ENCODE assay signal across 9 mouse cellular contexts in genomic region chr17:5828583-5828836, GRCm38 (mm10). TPM values are rescaled to one million over a fixed set of nuclear protein-coding genes. Genes with fewer than 3 reads are reported as not detected.
DNase-seq lines count a peak whose midpoint lies in the region; ATAC-seq and TF ChIP-seq lines count a peak whose summit lies in the region.
"Had no signal": no experiment of that assay in that cellular context is flagged by ENCODE, and none has a peak within 500 bp of the region (broad histone marks: within the 10 kb centered on the region; RNA-seq: fewer than 3 reads in every experiment).

No protein-coding gene starts in this region.

- DNase-seq in intestine, embryonic 14.5 days (ENCODE audit: low spot score), result no peak
- DNase-seq in embryonic facial prominence, embryonic 10.5 days (ENCODE audit: low spot score), result no peak
- DNase-seq in hindbrain, postnatal 0 days (ENCODE audit: low spot score), result peak; percentile 23
- no peak for DNase-seq in right cerebral cortex, postnatal 10 days (ENCODE audit: low spot score in 2 of 2)
- no peak for DNase-seq in MN1 (ENCODE audit: low spot score)
- no peak for DNase-seq in left cerebral cortex, adult 2 months (ENCODE audit: extremely low spot score in 1 of 2, low spot score in 2 of 2)
- DNase-seq: adrenal gland, postnatal 25 days had no signal

- H3K9ac ChIP-seq in intestine, embryonic 14.5 days (ENCODE audit: low read length), result no peak overlapping the region
- no peak overlapping the region for H3K9ac ChIP-seq in intestine, postnatal 0 days (ENCODE audit: low read depth, low read length)
- no peak overlapping the region for H3K9ac ChIP-seq in hindbrain, postnatal 0 days (replicated peaks; ENCODE audit: low read length)
- no peak overlapping the region for H3K9ac ChIP-seq in midbrain, embryonic 15.5 days

- no peak for ATAC-seq in intestine, embryonic 14.5 days (replicated peaks; ENCODE audit: low FRiP score, low TSS enrichment, low read depth)
- no peak for ATAC-seq in intestine, postnatal 0 days
- no peak for ATAC-seq in hindbrain, postnatal 0 days
- no peak for ATAC-seq in midbrain, embryonic 15.5 days (replicated peaks)

- TF ChIP-seq CTCF in intestine, postnatal 0 days (IDR thresholded peaks at IDR 0.05; ENCODE audit: low read depth), result no peak
- TF ChIP-seq CTCF in hindbrain, postnatal 0 days (IDR thresholded peaks at IDR 0.05; ENCODE audit: low read depth), result no peak
- TF ChIP-seq CTCF in left cerebral cortex, adult 2 months (IDR thresholded peaks at IDR 0.05), result no peak

- 0 out of 2 replicates have a peak, but pooled peaks cover 2% of the 10 kb centered on the region for H3K4me1 ChIP-seq in intestine, embryonic 14.5 days (replicated peaks; ENCODE audit: control insufficient read depth, insufficient read depth, low read length)
- no peaks in the 10 kb centered on the region for H3K4me1 ChIP-seq in intestine, postnatal 0 days (replicated peaks; ENCODE audit: control insufficient read depth, insufficient read depth, low read length)
- peaks cover 28% of the 10 kb centered on the region for H3K4me1 ChIP-seq in embryonic facial prominence, embryonic 10.5 days
- no peaks in the 10 kb centered on the region for H3K4me1 ChIP-seq in hindbrain, postnatal 0 days (ENCODE audit: insufficient read depth, low read length)
- peaks cover 6% of the 10 kb centered on the region for H3K4me1 ChIP-seq in midbrain, embryonic 15.5 days

- H3K36me3 ChIP-seq in intestine, embryonic 14.5 days (ENCODE audit: control insufficient read depth, insufficient read depth, low read length), result no peaks in the 10 kb centered on the region
- no peaks in the 10 kb centered on the region for H3K36me3 ChIP-seq in intestine, postnatal 0 days (ENCODE audit: control insufficient read depth, insufficient read depth)
- no peaks in the 10 kb centered on the region for H3K36me3 ChIP-seq in embryonic facial prominence, embryonic 10.5 days (replicated peaks)
- no peaks in the 10 kb centered on the region for H3K36me3 ChIP-seq in hindbrain, postnatal 0 days (ENCODE audit: insufficient read depth, low read length)
- H3K36me3 ChIP-seq in midbrain, embryonic 15.5 days (replicated peaks), result no peaks in the 10 kb centered on the region

- intact Hi-C loops in left cerebral cortex, adult 2 months (cut with DNase I), result no loop called here

- no peaks in the 10 kb centered on the region for H3K27me3 ChIP-seq in intestine, embryonic 14.5 days (replicated peaks; ENCODE audit: control insufficient read depth, insufficient read depth, low read length)
- no peaks in the 10 kb centered on the region for H3K27me3 ChIP-seq in intestine, postnatal 0 days (replicated peaks; ENCODE audit: control insufficient read depth, insufficient read depth, low read length)
- H3K27me3 ChIP-seq in embryonic facial prominence, embryonic 10.5 days (replicated peaks; ENCODE audit: low read depth, poor library complexity, severe bottlenecking), result no peaks in the 10 kb centered on the region
- H3K27me3 ChIP-seq in hindbrain, postnatal 0 days (ENCODE audit: insufficient read depth, low read length), result no peaks in the 10 kb centered on the region
- H3K27me3 ChIP-seq in midbrain, embryonic 15.5 days (replicated peaks), result no peaks in the 10 kb centered on the region

- no peak overlapping the region for H3K4me3 ChIP-seq in intestine, embryonic 14.5 days (ENCODE audit: low read depth, low read length)
- no peak overlapping the region for H3K4me3 ChIP-seq in intestine, postnatal 0 days (ENCODE audit: low read depth, low read length)
- peak overlapping the region; percentile 39 for H3K4me3 ChIP-seq in embryonic facial prominence, embryonic 10.5 days
- H3K4me3 ChIP-seq in hindbrain, postnatal 0 days (ENCODE audit: low read length), result no peak overlapping the region
- H3K4me3 ChIP-seq in midbrain, embryonic 15.5 days, result no peak overlapping the region
- H3K4me3 ChIP-seq in left cerebral cortex, adult 2 months, result no peak overlapping the region

- no peaks in the 10 kb centered on the region for H3K9me3 ChIP-seq in intestine, embryonic 14.5 days (ENCODE audit: control insufficient read depth, low read length)
- no peaks in the 10 kb centered on the region for H3K9me3 ChIP-seq in intestine, postnatal 0 days (ENCODE audit: control insufficient read depth)
- no peaks in the 10 kb centered on the region for H3K9me3 ChIP-seq in embryonic facial prominence, embryonic 10.5 days
- H3K9me3 ChIP-seq in hindbrain, postnatal 0 days (ENCODE audit: low read length), result no peaks in the 10 kb centered on the region
- H3K9me3 ChIP-seq in midbrain, embryonic 15.5 days, result no peaks in the 10 kb centered on the region

- 22% methylated on average over 3 of the region's 3 CpGs for WGBS in intestine, embryonic 14.5 days
- 38% methylated on average over 3 of the region's 3 CpGs for WGBS in intestine, postnatal 0 days
- WGBS in embryonic facial prominence, embryonic 10.5 days, result 10% methylated on average over 3 of the region's 3 CpGs
- 18% methylated on average over 3 of the region's 3 CpGs for WGBS in hindbrain, postnatal 0 days
- 7% methylated on average over 3 of the region's 3 CpGs for WGBS in midbrain, embryonic 15.5 days

- H3K27ac ChIP-seq in intestine, embryonic 14.5 days (ENCODE audit: low read depth), result no peak overlapping the region
- no peak overlapping the region for H3K27ac ChIP-seq in intestine, postnatal 0 days (ENCODE audit: low read depth, low read length)
- H3K27ac ChIP-seq in embryonic facial prominence, embryonic 10.5 days (replicated peaks), result peak overlapping the region; percentile 72
- H3K27ac ChIP-seq in hindbrain, postnatal 0 days, result no peak overlapping the region; the same call in 1 of the 2 replicates
- H3K27ac ChIP-seq in midbrain, embryonic 15.5 days, result no peak overlapping the region
- no peak overlapping the region for H3K27ac ChIP-seq in left cerebral cortex, adult 2 months

- H3K4me2 ChIP-seq in intestine, embryonic 14.5 days (ENCODE audit: low read length), result peak overlapping the region; percentile 31; the same call in 1 of the 2 replicates
- no peak overlapping the region for H3K4me2 ChIP-seq in intestine, postnatal 0 days (replicated peaks; ENCODE audit: low read depth)
- peak overlapping the region; percentile 40 for H3K4me2 ChIP-seq in hindbrain, postnatal 0 days (ENCODE audit: low read depth, low read length)
- peak overlapping the region; percentile 38 for H3K4me2 ChIP-seq in midbrain, embryonic 15.5 days

RNA-seq across cellular contexts. Expression of gene Snx9, which starts 12.6 kb away (rescaled TPM):
- 41.5 and 42.7 TPM in 2 replicates for polyA plus RNA-seq in intestine, embryonic 14.5 days (2014; fragmentation: Nextera tagmentation; extraction: Ambion mirVana)
- 91.4 and 95.4 TPM in 2 replicates for polyA plus RNA-seq in intestine, postnatal 0 days (2015; fragmentation: Nextera tagmentation; extraction: Ambion mirVana)
- 16.3 and 19.5 TPM in 2 replicates for polyA plus RNA-seq in embryonic facial prominence, embryonic 10.5 days (2016; fragmentation: Nextera tagmentation; extraction: Ambion mirVana)
- 6.2 and 12.5 TPM in 2 replicates for total RNA-seq in hindbrain, postnatal 0 days (2014; rRNA removed)
- 6.7 and 7.0 TPM in 2 replicates for polyA plus RNA-seq in hindbrain, postnatal 0 days (2015; fragmentation: Nextera tagmentation; extraction: Ambion mirVana)
- 6.9 and 7.9 TPM in 2 replicates for polyA plus RNA-seq in midbrain, embryonic 15.5 days (2015; fragmentation: Nextera tagmentation; extraction: Ambion mirVana)
- 10 to 100 TPM; 14.7 to 16.6 TPM for total RNA-seq in left cerebral cortex, adult 2 months (2021)
